Mouse (Mus musculus): Measurements from ENCODE around the gene Dhdh.

- TF ChIP-seq CTCF (IDR thresholded peaks at IDR 0.05; ENCODE audit: low read depth, low read length): no peak
- TF ChIP-seq POLR2A (IDR thresholded peaks at IDR 0.05; ENCODE audit: extremely low read depth, insufficient read depth, low read length): no peak
Observed at GRCm38 (mm10) chr7:45530643-45531042, 42.0 kb upstream of the Dhdh start.

Data from liver, adult 2 months (tissue).